Mouse (Mus musculus) forebrain, embryonic 14.5 days (tissue): ENCODE results near the gene Tnf. TPM values are rescaled to one million over a fixed set of nuclear protein-coding genes. Genes with fewer than 3 reads are reported as not detected.

Source experiments
- ATAC-seq: fragments of 200-750 bp; cut with Nextera tagmentation; 2 replicates; pipeline ENCODE4 v1.8.0; 2017; ENCODE audit warnings: mild to moderate bottlenecking, moderate library complexity
- DNase-seq: peaks from one replicate; pipeline ENCODE4 v3.0.0-alpha.2; 2015; ENCODE audit warnings: low spot score
- H3K27ac ChIP-seq: fragments of 300-500 bp; sonication (generic); 2 replicates; pipeline ENCODE4 v1.5.1; 2014; ENCODE audit warnings: low read depth, mild to moderate bottlenecking, control low read depth, low read length, moderate library complexity
- H3K27me3 ChIP-seq: fragments of 300-500 bp; sonication (generic); replicated peaks from 2 replicates; pipeline ENCODE4 v1.6.1; 2014; ENCODE audit warnings: low read length, control low read depth, mixed read lengths; ENCODE audit not compliant: control insufficient read depth, insufficient read depth
- H3K36me3 ChIP-seq: fragments of 300-500 bp; sonication (generic); 2 replicates; pipeline ENCODE4 v1.6.1; 2014; ENCODE audit warnings: low read length, control low read depth; ENCODE audit not compliant: control insufficient read depth, insufficient read depth
- H3K4me1 ChIP-seq: fragments of 300-500 bp; sonication (generic); 2 replicates; pipeline ENCODE4 v1.6.1; 2014; ENCODE audit warnings: antibody characterized with exemption, low read length, control low read depth; ENCODE audit not compliant: control insufficient read depth, insufficient read depth
- H3K4me2 ChIP-seq: fragments of 300-500 bp; sonication (generic); 2 replicates; pipeline ENCODE4 v1.6.1; 2014; ENCODE audit warnings: mild to moderate bottlenecking, control low read depth, low read length
- H3K4me3 ChIP-seq: fragments of 300-500 bp; sonication (generic); 2 replicates; pipeline ENCODE4 v1.5.1; 2014; ENCODE audit warnings: low read depth, low read length, control low read depth
- H3K9ac ChIP-seq: fragments of 300-500 bp; sonication (generic); 2 replicates; pipeline ENCODE4 v1.6.1; 2014; ENCODE audit warnings: mild to moderate bottlenecking, low read length, control low read depth, moderate library complexity
- H3K9me3 ChIP-seq: fragments of 300-500 bp; sonication (generic); replicated peaks from 2 replicates; pipeline ENCODE4 v1.6.1; 2016; ENCODE audit warnings: low read length, control low read depth, mixed read lengths; ENCODE audit not compliant: control insufficient read depth
- WGBS: fragments of 180-500 bp; shearing (Covaris S2); extraction: QIAGEN DNeasy Blood & Tissue Kit; methylation state at CpG from one replicate; pipeline ENCODE4 v1.1.7; 2014; 5-methylcytosine and 5-hydroxymethylcytosine counted together
- polyA plus RNA-seq: library from polyadenylated mRNA; unstranded; fragments of >200 nt; fragmentation: Nextera tagmentation; extraction: Ambion mirVana; gene quantifications from 2 replicates; pipeline ENCODE4 v1.2.1, GENCODE M21; 2014

Tnf gene
- polyA plus RNA-seq, 1 experiment from 2014 or later: not detected

GRCm38 (mm10) chr17:35209785-35210535 lies 8.2 kb upstream of the Tnf start:
- no peaks in the 10 kb centered on the region for H3K27me3 ChIP-seq
- H3K4me1 ChIP-seq: no peaks in the 10 kb centered on the region
- no peak overlapping the region for H3K9ac ChIP-seq
- H3K27ac ChIP-seq: no peak overlapping the region
- DNase-seq (no peak), ATAC-seq (no peak)
- no peaks in the 10 kb centered on the region for H3K9me3 ChIP-seq
- no peak overlapping the region for H3K4me2 ChIP-seq
- no peak overlapping the region for H3K4me3 ChIP-seq
- WGBS: 70% methylated on average over 12 of the region's 12 CpGs
- no peaks in the 10 kb centered on the region for H3K36me3 ChIP-seq

GRCm38 (mm10) chr17:35205380-35205769 lies 3.6 kb upstream of the Tnf start:
- H3K36me3 ChIP-seq: no peaks in the 10 kb centered on the region
- H3K9ac ChIP-seq: no peak overlapping the region
- no peak overlapping the region for H3K4me2 ChIP-seq
- no peaks in the 10 kb centered on the region for H3K27me3 ChIP-seq
- no peaks in the 10 kb centered on the region for H3K9me3 ChIP-seq
- H3K27ac ChIP-seq: no peak overlapping the region
- DNase-seq: no peak
- no peak overlapping the region for H3K4me3 ChIP-seq
- WGBS: 66% methylated on average over 10 of the region's 10 CpGs
- H3K4me1 ChIP-seq: no peaks in the 10 kb centered on the region
- ATAC-seq: no peak

GRCm38 (mm10) chr17:35204494-35205379 lies 2.9 kb upstream of the Tnf start, which contains the start of gene Lta:
TSS of gene Lta (minus strand) at chr17:35205351.
- Histone ChIP-seq H3K27ac (no peak within 1 kb of the TSS), H3K9ac (no peak within 1 kb of the TSS), H3K4me1 (no peaks in the 10 kb centered on the region), H3K27me3 (no peaks in the 10 kb centered on the region), H3K4me3 (no peak within 1 kb of the TSS), H3K4me2 (no peak within 1 kb of the TSS), H3K9me3 (no peaks in the 10 kb centered on the region), H3K36me3 (no peaks in the 10 kb centered on the region)
- 31% methylated on average over 20 of the region's 20 CpGs for WGBS
- DNase-seq: no peak
- no peak for ATAC-seq

- H3K9me3 ChIP-seq: no peaks in the 10 kb centered on the region
- ATAC-seq (no peak), DNase-seq (no peak)
- 81% methylated on average over 4 of the region's 4 CpGs for WGBS
- H3K4me2 ChIP-seq: no peak overlapping the region
- H3K9ac ChIP-seq: no peak overlapping the region
- H3K36me3 ChIP-seq: no peaks in the 10 kb centered on the region
- no peak overlapping the region for H3K27ac ChIP-seq
- no peaks in the 10 kb centered on the region for H3K4me1 ChIP-seq
- H3K4me3 ChIP-seq: no peak overlapping the region
- H3K27me3 ChIP-seq: no peaks in the 10 kb centered on the region
These were observed 635 bp upstream of the Tnf start for GRCm38 (mm10) chr17:35202442-35202841.

GRCm38 (mm10) chr17:35201128-35201527 lies 679 bp downstream of the Tnf start:
- Histone ChIP-seq H3K4me2 (no peak overlapping the region), H3K4me3 (no peak overlapping the region), H3K27me3 (peaks cover 11% of the 10 kb centered on the region), H3K27ac (no peak overlapping the region), H3K9me3 (no peaks in the 10 kb centered on the region), H3K9ac (no peak overlapping the region), H3K36me3 (no peaks in the 10 kb centered on the region), H3K4me1 (peaks cover under 1% of the 10 kb centered on the region; the same call in 1 of the 2 replicates)
- DNase-seq (no peak), ATAC-seq (no peak)
- 81% methylated on average over 11 of the region's 11 CpGs for WGBS

- no peaks in the 10 kb centered on the region for H3K36me3 ChIP-seq
- no peak overlapping the region for H3K4me3 ChIP-seq
- DNase-seq (no peak), ATAC-seq (no peak)
- H3K9ac ChIP-seq: no peak overlapping the region
- no peak overlapping the region for H3K4me2 ChIP-seq
- H3K9me3 ChIP-seq: no peaks in the 10 kb centered on the region
- no peak overlapping the region for H3K27ac ChIP-seq
- H3K27me3 ChIP-seq: peaks cover 17% of the 10 kb centered on the region
- WGBS: 88% methylated on average over 11 of the region's 11 CpGs
- peaks cover 7% of the 10 kb centered on the region for H3K4me1 ChIP-seq
These were observed 1.4 kb downstream of the Tnf start for GRCm38 (mm10) chr17:35200398-35200797.

- Histone ChIP-seq H3K4me2 (no peak overlapping the region), H3K9me3 (no peaks in the 10 kb centered on the region), H3K27ac (no peak overlapping the region), H3K9ac (no peak overlapping the region), H3K27me3 (peaks cover 25% of the 10 kb centered on the region), H3K36me3 (no peaks in the 10 kb centered on the region), H3K4me1 (peaks cover 10% of the 10 kb centered on the region), H3K4me3 (no peak overlapping the region)
- 15% methylated on average over 8 of the region's 8 CpGs for WGBS
- ATAC-seq (no peak), DNase-seq (no peak)
These were observed 2.9 kb downstream of the Tnf start for GRCm38 (mm10) chr17:35198946-35199345.

- H3K4me2 ChIP-seq: no peak overlapping the region
- no peak overlapping the region for H3K4me3 ChIP-seq
- DNase-seq (no peak), ATAC-seq (no peak)
- no peak overlapping the region for H3K27ac ChIP-seq
- no peak overlapping the region for H3K9ac ChIP-seq
- no peaks in the 10 kb centered on the region for H3K9me3 ChIP-seq
- peaks cover 10% of the 10 kb centered on the region for H3K4me1 ChIP-seq
- WGBS: 69% methylated on average over 7 of the region's 7 CpGs
- no peaks in the 10 kb centered on the region for H3K36me3 ChIP-seq
- peaks cover 25% of the 10 kb centered on the region for H3K27me3 ChIP-seq
These were observed 3.8 kb downstream of the Tnf start for GRCm38 (mm10) chr17:35198029-35198428.

- Histone ChIP-seq H3K4me2 (no peak overlapping the region), H3K9me3 (no peaks in the 10 kb centered on the region), H3K9ac (no peak overlapping the region), H3K27me3 (peaks cover 25% of the 10 kb centered on the region), H3K36me3 (no peaks in the 10 kb centered on the region), H3K4me3 (no peak overlapping the region), H3K4me1 (peaks cover 10% of the 10 kb centered on the region), H3K27ac (no peak overlapping the region)
- ATAC-seq (no peak), DNase-seq (no peak)
- 38% methylated on average over 5 of the region's 6 CpGs for WGBS
These were observed 4.7 kb downstream of the Tnf start for GRCm38 (mm10) chr17:35197126-35197525.
